Mouse (Mus musculus) liver, postnatal 0 days (tissue): ENCODE measurements around the gene Gm21977. TPM values are rescaled to one million over a fixed set of nuclear protein-coding genes. Genes with fewer than 3 reads are reported as not detected.
"Not testable (repeated sequence)": the region's sequence is repeated elsewhere in the genome, so short reads cannot be mapped to it uniquely, and the experiment has no call there.

Experiments
- ATAC-seq: fragments of 200-750 bp; cut with Nextera tagmentation; 2 replicates; pipeline ENCODE4 v1.8.0; 2017; ENCODE audit warnings: mild to moderate bottlenecking, moderate library complexity
- DNase-seq: peaks from one replicate; pipeline ENCODE4 v3.0.0-alpha.2; 2016
- H3K27ac ChIP-seq: fragments of 300-500 bp; sonication (generic); 2 replicates; pipeline ENCODE4 v1.5.1; 2014; ENCODE audit warnings: antibody characterized with exemption, moderate library complexity, mild to moderate bottlenecking, low read depth
- H3K27me3 ChIP-seq: fragments of 300-500 bp; sonication (generic); 2 replicates; pipeline ENCODE4 v1.6.1; 2014; ENCODE audit warnings: low read length, control low read depth, mixed read lengths; ENCODE audit not compliant: insufficient read depth
- H3K36me3 ChIP-seq: fragments of 300-500 bp; sonication (generic); replicated peaks from 2 replicates; pipeline ENCODE4 v1.6.1; 2014; ENCODE audit warnings: mild to moderate bottlenecking, control low read depth, low read length, moderate library complexity, mixed read lengths; ENCODE audit not compliant: insufficient read depth
- H3K4me1 ChIP-seq: fragments of 300-500 bp; sonication (generic); 2 replicates; pipeline ENCODE4 v1.6.1; 2014; ENCODE audit warnings: antibody characterized with exemption, mild to moderate bottlenecking, control low read depth; ENCODE audit not compliant: insufficient read depth
- H3K4me2 ChIP-seq: fragments of 300-500 bp; sonication (generic); 2 replicates; pipeline ENCODE4 v1.6.1; 2014; ENCODE audit warnings: low read depth, mild to moderate bottlenecking, low read length, moderate library complexity, mixed read lengths
- H3K4me3 ChIP-seq: fragments of 300-500 bp; sonication (generic); 2 replicates; pipeline ENCODE4 v1.5.1; 2014; ENCODE audit warnings: low read depth, low read length
- H3K9ac ChIP-seq: fragments of 300-500 bp; sonication (generic); replicated peaks from 2 replicates; pipeline ENCODE4 v1.6.1; 2014; ENCODE audit warnings: mild to moderate bottlenecking, moderate library complexity
- H3K9me3 ChIP-seq: fragments of 300-500 bp; sonication (generic); 2 replicates; pipeline ENCODE4 v1.6.1; 2016; ENCODE audit warnings: mild to moderate bottlenecking, control low read depth, low read length, mixed read lengths
- WGBS: fragments of 180-500 bp; shearing (Covaris S2); extraction: QIAGEN DNeasy Blood & Tissue Kit; methylation state at CpG from one replicate; pipeline ENCODE4 v1.1.7; 2014; ENCODE audit not compliant: insufficient replicate concordance; 5-methylcytosine and 5-hydroxymethylcytosine counted together
- polyA plus RNA-seq: library from polyadenylated mRNA; unstranded; fragments of >200 nt; fragmentation: Nextera tagmentation; extraction: Ambion mirVana; gene quantifications from 2 replicates; pipeline ENCODE4 v1.2.1, GENCODE M21; 2015

Gene Gm21977
- polyA plus RNA-seq = not detected in 2 replicates

GRCm38 (mm10) chr14:42853377-42853776 lies at the start of gene Gm21977:
Gene Gm21977, minus strand, starts transcription at chr14:42853477.
- not testable (repeated sequence) for ATAC-seq, H3K27ac ChIP-seq, H3K9ac ChIP-seq, H3K27me3 ChIP-seq, H3K36me3 ChIP-seq, H3K4me1 ChIP-seq, H3K4me2 ChIP-seq, H3K4me3 ChIP-seq, H3K9me3 ChIP-seq, DNase-seq
- no CpG with 5 or more reads among the region's 3 CpGs for WGBS

Other genes starting within 250 kb of the Gm21977 start
- gene Gm3633, start 211.6 kb downstream of the Gm21977 start, polyA plus RNA-seq = not detected in 2 replicates
- gene Gm10378, start 197.5 kb downstream of the Gm21977 start, polyA plus RNA-seq = not detected in 2 replicates
- not detected in 2 replicates for gene Gm3015, start 84.7 kb downstream of the Gm21977 start, polyA plus RNA-seq
- not detected in 2 replicates for gene Gm10377, start 55.5 kb downstream of the Gm21977 start, polyA plus RNA-seq
- gene Gm8082, start 140.1 kb upstream of the Gm21977 start, polyA plus RNA-seq = not detected in 2 replicates
- not detected in 2 replicates for gene Gm10376, start 162.2 kb upstream of the Gm21977 start, polyA plus RNA-seq
- not detected in 2 replicates for gene Gm8094, start 223.2 kb upstream of the Gm21977 start, polyA plus RNA-seq
- not detected in 2 replicates for gene Gm8104, start 247.1 kb upstream of the Gm21977 start, polyA plus RNA-seq